Mouse (Mus musculus) cerebellum, adult 9-10 months (tissue): ENCODE results near the gene Nell1.
A peak's percentile ranks its signal among the peaks of the same experiment; 100 is the strongest.
"Not testable (repeated sequence)": the region's sequence is repeated elsewhere in the genome, so short reads cannot be mapped to it uniquely, and the experiment has no call there.

ENCODE experiments used
- DNase-seq: peaks from one replicate; pipeline ENCODE4 v3.0.0; 2022

Gene Nell1

DNA sequence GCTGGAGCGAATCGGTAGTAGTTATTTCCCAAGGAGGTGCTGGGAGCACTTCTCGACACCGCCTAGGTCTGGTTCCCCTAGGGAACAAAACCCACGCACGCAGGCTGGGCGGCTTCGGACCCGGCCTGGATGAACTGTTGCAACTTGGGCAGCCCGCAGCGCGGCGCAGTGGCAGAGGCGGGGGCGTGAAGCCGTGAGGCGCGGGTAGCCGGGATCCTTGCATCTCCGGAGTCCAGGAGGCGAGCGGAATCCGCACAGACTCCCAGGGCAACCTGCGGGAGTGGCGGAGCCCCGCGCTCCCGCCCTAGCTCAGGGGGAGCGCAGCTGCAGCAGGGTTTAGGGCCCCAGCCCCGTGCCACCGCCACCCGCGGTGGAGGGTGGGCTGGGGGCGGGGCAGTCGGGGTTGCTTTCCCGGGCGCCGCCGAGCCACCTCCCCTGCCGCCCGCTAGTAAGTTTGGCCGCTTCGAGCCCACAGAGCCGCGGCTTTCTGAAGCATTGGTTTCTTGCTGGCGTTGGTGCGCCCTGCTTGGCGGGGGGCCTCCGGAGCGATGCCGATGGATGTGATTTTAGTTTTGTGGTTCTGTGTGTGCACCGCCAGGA, at the start of gene Nell1:
Gene Nell1, plus strand, starts transcription at position 24 of the 600 bp plus-strand sequence.
- DNase-seq: no peak

DNA sequence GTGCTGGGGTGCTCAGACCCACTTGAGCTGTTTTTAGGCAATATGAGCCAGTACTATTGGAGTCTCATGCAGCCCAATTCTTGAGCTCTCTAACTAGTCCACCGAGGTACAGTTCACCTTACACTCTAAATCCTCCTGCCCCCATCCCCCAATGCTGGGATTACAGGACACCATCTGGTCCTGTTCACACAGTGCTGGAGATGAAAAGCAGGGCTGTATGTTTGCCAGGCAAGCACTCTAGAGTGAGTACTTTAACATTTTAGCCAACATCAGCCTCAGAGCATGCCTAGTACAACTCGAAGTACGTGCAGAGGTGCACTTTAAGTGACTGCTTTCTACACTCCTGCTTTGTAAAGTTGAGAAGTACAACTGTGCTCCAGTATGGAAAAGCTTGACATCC, 46.1 kb upstream of the Nell1 start:
- no peak for DNase-seq

DNA sequence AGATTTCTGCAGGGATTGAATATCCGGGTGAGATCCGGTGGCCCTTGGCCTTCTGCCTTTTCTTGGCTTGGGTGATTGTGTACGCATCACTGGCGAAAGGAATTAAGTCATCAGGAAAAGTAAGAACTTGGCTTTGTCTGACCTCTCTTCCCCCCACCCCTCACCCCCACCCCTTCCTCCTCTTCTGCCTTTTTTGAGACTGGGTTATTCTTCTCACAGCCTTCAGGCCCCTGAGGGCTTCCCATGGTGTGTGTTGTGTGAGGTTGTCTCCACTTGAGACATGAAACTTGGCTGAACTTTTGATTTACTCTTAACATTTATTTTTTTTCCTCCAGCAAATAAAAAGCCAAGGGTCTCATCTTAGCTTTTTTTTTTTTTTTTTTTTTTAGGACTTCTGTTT, 44.7 kb upstream of the Nell1 start:
- DNase-seq: no peak

DNA sequence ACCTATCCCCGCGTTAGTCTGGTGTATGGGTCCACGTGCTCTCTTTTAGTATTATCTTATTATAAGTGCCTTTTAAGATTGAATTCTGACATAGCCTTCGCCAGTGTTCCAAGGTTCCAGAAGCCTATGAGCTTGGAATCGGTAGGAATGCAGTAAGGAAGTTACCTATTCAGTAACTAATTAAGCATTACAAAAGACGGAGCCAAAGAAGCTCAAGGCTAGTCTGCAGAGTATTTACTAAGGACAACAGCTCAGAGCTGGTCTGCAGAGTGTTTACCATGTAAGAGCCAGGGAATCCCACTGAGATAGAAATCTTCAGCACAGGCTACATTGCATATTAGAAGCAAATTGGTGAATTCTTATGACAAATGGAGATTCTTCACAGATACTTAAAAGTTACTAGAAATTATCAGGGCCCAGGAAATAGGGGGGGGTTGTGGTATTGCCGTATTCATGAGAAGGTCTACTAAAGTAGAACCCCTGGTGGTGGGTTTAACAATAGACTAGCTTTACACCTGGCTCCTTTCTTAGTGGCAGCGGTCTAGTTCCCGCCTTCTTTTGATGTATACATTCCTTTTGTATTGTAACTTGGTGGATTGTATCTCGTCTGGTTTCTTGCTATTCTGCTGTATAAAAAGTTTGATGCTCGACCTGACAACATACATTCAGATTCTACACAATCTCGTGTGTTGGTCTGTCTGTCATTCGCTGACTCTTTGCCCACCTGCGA, 41.1 kb upstream of the Nell1 start:
- DNase-seq: not testable (repeated sequence)

DNA sequence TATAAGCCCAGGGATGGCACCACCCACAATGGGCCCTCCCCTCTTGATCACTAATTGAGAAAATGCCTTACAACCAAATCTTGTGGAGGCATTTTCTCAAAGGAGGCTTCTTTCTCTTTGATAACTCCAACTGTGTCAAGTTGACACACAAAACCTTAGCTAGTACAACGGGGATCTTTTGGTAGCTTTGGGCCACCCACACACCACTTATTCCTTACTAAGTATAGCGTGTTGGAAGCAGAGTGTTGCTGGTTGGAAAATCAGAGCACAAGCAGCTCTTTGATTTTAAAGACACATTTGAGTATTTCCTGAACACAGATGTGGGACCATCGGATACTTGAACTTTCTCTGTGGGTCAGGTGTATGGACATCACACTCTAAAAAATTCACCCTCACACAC, 37.8 kb upstream of the Nell1 start:
- DNase-seq: no peak

DNA sequence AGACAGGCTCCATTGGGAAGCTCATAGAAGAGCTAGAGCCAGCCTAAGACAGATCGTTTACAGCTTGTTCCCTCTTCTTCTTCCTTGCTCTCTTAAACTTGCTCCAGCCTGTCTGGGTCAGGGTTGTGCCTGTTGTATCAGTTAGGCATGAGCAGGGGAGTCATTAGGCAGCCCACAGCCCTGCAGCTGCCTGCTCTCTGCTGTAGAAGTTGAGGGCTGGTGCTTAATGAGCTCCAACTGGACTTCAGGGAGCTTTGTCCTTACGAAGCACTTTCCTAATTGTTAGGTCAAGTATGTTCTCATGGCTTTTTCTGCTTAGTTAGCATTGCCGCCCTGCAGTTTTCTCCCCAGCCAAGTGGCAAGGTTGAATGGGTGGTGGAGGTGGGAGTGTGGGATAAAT, 32.6 kb upstream of the Nell1 start:
- no peak for DNase-seq

DNA sequence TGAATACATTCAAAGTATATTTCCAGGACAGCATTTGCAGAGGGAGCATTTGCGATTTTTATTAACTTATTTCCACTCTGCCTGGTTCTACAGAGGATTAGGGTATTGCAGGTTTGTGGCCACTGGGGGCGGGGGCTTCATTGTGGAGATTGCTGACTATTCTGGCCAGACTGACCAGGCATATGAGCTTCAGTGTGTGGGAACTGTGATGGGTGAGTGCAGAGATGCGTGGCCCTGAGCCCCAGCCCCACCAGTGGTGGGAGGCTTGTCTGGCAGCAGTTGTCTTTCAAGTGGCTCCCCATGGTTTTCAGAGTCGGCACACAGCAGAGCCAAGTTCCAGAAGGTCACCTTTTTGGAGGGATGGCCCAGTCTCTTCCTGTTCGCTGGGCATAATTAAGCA, 32.2 kb upstream of the Nell1 start:
- no peak for DNase-seq

DNA sequence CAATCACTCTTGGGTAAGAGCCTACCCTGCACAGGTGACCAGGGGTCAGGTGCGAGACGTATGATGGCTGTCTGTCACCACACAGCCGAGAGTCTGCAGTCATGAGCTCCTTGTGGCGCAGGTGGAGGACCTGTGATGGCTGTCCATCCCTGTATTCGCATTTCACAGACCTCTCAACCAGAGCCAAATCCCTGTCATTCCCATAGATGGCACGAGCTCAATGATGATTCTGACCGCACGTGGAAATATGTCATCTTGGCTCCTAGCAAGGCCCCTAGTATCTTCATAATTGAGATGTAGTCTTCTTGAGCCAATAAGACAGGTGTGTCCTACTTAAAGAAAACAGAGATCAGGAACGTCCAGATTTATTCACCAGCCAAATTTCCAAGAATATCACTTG, 28.0 kb upstream of the Nell1 start:
- DNase-seq: peak; percentile 15

DNA sequence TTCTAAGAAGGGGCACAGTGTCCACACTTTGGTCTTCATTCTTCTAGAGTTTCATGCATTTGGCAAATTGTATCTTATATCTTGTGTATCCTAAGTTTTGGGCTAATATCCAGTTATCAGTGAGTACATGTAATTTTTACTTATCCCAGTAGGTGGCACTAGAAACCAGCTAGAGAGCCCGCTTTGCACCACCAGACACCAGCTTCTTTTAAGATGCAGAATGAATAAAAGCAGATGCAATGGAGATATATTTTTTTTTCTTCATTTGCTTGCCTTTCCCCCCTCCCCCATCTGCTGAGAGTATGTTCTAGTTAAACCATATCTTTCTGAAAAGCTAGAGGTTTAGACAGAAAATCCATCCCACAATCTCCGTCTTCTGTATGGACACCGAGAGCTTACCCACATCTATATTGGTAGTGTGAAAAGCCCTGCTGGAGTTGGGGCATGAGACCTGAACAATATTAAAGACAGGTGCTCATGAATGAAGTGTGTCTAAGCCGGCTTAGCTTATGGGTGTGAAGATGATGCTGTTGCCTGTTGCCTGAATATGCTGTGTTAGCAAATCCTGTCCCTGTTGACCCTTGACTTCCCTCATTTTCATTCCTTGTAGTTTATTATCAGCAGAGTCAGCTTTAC, 21.0 kb upstream of the Nell1 start:
- DNase-seq: peak; percentile 70

DNA sequence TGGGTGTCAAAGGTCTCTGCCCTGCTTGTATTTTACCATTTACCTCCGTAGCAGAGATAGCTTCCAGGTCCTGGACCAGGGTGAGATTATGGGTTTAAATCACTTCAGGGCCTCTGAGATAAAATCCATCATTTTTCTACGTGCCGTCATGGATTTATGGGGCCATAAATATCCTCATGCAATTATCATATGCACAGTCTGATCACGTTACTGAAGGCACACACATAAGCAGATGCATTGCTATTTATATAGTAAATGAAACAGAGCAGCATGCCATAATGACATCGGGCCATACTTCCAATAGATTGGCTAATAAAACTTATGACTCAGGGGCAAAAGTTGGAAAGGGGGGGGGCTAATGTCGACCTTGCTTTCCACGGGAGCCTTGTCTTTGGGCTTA, 19.8 kb upstream of the Nell1 start:
- no peak for DNase-seq

DNA sequence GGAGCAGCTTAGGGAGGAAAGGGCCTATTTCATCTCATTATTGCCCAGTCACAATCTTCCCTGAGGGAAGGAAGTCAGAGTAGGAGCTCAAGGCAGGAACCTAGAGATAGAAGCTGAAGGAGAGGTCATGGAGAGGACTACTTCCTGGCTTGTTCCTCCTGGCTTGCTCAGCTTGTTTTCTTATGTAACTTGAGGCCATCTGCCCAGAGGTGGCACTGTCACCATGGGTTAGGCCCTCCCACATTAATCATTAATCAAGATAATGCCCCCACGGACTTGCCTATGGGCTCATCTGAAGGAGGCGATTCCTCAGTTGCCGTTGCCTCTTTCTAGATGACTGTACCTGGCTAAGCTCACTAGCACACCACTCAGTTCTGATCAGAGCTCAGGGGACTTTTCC, 17.5 kb upstream of the Nell1 start:
- DNase-seq: no peak

DNA sequence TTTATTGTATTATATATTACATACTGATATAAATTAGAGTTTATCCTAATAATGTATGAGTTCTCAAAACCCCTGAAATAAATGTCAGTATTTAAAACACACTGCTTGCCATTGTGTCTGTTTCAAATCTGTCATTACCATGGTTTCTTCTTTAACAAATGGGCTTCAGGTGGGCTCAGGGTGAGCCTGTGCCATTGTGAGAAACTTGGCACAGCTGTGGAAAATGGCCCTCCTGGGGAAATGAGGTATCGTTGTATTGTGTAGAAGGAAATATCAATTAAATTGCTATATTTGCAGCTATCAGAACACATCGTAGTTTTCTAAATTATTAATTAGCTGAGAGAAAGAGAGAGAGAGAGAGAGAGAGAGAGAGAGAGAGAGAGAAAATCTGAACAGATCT, 10.9 kb upstream of the Nell1 start:
- no peak for DNase-seq

DNA sequence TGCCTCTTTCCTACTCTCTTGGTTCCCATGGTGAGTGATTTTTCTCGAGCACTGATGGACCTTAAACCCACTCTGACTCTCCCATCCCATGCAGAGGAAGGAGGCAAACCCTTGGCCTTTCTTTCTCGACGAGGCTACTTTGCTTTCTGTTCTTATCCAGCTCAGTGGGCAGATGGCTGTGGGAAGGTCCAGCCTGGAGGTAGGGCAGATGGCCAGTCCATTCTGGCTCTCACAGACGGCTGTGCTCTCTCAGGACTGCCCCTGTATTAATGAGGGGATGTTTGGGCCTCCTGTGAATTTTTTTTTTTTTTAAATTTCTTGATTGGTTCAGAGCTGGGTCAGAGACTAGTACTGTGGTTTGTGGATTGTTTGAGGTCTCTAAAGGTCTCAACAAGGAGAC, 5.1 kb upstream of the Nell1 start:
- no peak for DNase-seq

DNA sequence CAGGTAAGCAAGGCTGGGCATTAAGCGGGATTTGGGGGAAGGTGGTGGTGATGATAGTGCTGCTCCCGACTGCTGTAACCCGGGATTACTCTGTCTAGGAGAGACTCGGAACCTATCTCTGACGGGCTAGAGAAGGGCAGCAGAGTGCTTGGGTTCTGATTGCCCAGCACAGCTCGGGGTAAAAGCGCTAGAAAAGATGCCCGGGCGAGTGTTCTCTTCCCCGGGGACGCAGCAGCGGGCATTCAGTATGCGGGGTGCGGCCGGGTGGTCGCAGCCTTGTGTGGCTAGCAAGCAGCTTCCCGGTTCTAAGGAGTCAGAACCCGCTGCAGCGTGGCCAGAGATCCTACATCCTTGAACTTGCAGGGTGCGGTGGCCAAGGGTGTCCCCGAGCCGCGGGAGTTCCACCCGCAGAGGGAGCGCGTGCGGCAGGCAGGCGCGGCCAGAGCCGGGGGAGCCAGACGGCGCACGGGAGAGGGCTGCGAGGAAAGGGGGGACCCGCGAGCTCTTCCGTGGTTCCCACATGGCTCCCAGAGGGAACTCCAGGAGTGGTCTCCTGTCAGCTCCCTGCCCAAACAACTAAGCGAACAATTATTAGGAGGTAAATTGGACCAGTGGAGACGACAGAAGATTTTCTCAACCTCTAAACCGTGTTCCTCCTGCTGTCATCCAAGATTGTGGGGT, 917 bp downstream of the Nell1 start:
- no peak for DNase-seq

DNA sequence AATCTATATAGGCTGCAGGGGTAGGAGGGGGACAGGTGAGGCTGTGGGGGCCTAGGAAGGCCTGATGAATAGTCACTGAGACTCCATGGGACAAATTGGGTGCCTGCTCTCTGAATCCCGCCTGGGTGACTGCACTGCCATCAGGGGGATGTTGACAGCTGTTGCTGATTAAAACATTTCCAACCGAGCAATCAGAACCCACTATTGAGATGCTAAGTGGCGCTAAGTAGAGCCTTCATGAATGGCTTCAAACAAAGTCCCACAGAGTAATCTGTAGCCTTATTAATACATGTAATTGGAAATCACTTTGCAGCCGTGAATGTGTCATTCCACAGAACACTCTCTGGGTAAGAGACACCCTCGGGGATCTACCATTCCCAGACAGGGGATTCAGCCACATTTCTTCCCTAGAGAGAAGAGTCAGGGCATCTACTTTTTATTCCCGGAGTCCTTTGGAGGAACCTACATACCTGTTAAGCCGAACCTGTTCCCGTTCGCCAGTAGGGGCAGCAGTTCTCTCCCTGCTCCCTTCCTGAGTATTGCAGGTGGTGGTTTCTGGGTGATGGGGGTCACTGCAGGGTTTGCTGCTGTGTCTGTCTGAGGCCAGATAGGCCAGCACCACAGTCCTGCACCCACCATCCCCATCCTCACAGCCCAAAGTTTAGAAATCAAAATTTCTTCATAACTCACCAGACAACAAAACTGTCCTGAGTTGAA, 7.0 kb downstream of the Nell1 start:
- DNase-seq: no peak

DNA sequence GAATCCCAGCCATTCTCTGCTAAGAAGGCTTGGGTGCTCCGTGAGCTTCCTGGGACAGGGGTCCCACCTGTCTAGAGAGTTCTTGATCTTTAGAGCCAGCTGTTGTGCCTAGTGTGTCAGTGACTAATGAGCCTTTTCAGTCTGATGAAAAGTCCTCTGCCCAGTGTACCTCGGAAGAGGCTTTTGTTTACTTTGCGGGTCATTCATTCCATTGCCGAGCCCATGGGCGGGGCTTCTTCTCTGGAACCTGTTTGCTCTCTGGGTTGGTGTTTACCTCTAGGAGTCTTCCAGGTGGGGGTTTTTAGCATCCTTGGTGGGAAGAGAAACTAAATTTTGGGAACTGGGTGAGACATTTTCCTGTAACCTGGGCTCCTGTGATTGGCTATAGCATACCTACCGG, 10.0 kb downstream of the Nell1 start:
- DNase-seq: no peak

DNA sequence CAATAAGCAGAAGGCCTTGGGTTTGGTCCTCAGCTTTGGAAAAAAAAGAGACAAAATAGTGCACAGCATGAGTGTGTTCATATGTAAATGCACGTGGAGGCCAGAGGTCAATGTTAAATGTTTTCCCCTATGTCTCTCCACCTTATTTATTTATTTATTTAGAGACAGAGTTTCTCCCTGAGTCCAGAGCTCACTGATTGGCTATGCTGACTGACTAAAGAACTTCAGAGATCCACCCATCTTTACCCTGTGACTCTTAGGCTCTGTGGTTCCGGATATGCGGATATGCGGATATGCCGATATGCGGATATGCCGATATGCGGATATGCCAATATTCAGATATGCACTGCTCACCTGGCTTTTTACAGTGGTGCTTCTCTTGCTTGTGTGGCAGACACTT, 11.3 kb downstream of the Nell1 start:
- no peak for DNase-seq

DNA sequence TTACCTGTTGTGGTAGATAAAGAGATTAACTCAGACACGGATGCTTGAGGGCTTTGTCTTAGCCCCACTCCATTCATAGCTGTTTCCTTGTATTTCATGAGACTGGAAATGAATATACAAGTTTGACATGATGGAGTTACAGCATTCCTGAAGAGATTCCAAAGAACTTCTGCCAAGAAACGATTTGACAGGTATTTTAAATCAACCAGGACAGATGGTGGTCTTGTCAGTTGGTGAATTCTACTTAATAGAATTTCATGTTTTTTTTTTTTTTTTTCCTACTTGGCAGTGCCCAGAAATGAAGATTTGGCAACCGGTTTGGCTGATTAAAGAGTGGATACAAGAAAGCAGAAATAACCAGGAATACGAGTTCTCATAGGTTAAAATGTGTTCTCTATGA, 24.7 kb downstream of the Nell1 start:
- DNase-seq: no peak

DNA sequence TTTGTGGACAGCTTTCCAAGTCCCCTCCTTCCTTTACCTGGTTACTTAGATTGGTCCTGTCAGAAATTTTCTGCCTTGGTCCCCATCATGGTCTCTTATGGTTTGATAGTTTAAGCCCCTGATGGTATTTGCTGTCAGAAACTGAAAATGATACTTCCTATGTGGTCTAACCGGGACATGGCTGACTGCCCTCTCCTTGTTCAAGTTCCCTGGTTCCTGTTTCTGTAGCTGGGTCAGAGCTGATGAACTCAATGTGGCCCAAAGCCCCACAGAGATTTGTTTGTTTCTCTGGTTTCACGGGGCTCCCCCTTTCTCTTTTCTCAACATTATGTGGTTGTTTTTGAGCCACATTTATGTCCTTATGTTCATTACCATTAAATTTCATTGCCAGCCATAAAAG, 30.6 kb downstream of the Nell1 start:
- no peak for DNase-seq

DNA sequence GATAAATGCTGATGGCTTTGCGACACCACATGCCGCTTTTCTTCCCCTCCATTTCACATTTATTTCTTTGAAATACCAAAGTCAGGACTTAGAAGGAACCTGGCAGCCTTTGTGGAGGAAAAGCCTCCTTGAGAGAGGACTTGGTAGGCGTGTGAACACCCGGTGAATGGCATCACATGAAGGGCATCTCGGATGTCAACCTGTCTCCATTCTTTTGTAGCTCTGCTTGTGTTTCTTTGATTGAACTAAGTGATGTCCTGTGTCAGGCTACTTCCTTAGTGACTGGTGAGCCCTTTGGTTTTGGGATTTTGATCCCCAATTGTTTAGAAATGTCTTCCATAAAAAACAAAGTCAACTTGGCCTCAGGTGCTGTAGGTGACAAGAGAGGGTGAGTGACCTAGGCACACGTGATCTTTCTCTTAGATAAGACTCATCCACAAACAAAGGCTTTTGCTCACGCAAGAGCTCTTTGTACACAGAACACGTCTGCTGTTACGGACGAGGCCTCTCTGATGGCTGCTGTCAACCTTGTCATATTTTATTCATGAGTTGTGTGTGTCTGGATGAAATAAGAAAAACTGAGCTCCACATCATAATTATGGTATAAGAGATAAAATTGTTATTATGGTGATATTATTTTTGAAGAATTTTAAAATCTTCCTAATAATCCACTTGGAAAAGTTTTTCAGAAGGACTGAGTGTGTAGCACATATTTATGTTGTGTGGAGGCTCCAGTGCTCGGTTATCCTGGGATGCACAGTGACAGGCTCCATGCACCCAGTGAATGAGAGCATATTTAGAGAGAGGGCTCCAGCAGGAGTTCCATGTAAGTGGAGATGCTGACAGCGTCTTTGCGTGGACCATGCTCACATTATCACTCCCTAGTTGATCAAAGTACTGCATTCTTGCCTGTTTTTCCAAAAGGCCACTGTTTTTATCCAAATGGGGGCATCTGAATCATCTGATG, 60.8 kb downstream of the Nell1 start:
- no peak for DNase-seq

DNA sequence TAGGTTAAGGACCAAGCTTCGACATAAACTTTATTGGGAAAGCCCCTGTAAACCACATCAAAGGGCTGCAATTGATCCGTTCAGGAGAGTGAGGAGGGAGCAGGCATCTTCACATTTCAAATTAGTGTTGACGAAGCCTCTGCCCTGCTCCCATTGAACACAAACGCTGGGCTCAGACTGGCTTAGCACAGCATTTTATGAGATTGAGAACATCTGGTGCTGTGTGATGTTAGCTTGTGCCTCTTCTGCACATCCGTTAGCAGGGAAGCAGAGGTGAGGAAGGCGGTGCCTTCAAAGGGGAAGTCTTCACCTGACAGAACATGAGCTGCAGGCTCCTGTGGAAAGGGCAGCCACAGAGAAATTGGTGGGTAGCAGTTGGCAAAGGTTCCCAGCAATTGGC, 66.4 kb downstream of the Nell1 start:
- DNase-seq: no peak

DNA sequence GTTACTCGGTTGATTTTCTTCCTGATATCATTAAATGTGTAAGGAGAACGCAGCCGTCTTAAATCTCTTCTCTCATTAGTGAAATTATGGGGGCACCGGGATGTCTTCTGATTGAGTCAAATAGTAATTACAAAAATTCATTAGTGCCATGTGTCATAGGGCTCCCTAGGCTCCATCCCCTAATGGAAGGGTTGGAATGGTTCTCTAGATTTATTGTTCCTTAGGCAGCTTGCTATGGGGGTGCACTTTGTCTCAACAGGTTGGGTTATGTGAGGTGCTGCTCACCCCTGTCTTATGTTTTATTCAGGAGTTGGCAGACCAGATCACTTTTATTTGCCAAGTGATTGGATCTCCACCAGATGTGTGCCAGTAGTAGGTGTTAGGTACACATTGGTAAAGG, 75.5 kb downstream of the Nell1 start:
- no peak for DNase-seq
